Mouse (Mus musculus): Measurements from ENCODE around the gene Gm28729. TPM values are rescaled to one million over a fixed set of nuclear protein-coding genes. Genes with fewer than 3 reads are reported as not detected.
A peak's percentile ranks its signal among the peaks of the same experiment; 100 is the strongest.
"Not testable (repeated sequence)": the region's sequence is repeated elsewhere in the genome, so short reads cannot be mapped to it uniquely, and the experiment has no call there.

The Gm28729 gene
- polyA plus RNA-seq, 1 experiment from 2014 or later = 0.09 TPM

DNA sequence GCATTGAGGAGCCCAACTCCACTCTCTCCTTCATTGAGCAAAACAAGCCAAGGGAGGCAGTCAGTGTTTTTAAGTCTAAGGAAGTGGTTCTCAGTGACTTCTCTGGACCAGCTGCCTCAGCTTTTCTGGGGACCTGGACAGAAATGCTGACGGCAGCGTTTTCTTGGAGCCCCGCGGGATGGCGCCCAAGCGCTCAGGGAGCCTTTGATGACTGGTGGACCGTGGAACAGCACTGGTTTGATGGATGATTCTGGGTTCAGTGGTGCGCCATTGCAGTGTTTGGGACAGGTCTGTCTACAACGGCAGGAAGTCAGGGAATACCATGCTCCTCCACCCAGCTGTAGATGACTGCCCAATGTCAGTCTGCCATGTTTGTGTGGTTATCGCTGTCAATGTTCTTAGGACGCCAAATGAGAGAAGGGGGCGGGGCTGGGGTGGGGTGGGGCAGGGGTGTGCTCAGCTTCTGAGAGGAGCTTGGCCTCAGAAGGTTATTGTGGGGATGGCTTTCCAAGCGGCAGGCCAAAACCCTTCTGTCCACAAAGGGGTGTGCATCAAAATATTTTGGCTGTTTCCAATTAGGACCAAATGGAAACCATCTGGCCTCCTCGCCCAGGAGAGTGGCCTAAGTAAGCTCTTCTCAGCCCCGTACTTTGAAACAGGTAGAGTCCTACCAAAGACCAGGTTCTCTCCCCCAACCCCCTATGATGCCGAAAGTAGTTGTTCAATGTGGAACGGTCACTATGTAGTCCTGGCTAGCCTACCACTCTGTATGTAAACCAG lies 20.8 kb downstream of the Gm28729 start:
- Histone ChIP-seq H3K79me2 (ENCODE audit: inconsistent target) (no peaks in the 10 kb centered on the region), H3K36me3 (ENCODE audit: inconsistent target) (no peaks in the 10 kb centered on the region), H3K27ac (no peak overlapping the region), H3K4me3 (ENCODE audit: inconsistent target) (no peak overlapping the region)
- WGBS (ENCODE audit: missing documents) = 92% methylated on average over 17 of the region's 17 CpGs

DNA sequence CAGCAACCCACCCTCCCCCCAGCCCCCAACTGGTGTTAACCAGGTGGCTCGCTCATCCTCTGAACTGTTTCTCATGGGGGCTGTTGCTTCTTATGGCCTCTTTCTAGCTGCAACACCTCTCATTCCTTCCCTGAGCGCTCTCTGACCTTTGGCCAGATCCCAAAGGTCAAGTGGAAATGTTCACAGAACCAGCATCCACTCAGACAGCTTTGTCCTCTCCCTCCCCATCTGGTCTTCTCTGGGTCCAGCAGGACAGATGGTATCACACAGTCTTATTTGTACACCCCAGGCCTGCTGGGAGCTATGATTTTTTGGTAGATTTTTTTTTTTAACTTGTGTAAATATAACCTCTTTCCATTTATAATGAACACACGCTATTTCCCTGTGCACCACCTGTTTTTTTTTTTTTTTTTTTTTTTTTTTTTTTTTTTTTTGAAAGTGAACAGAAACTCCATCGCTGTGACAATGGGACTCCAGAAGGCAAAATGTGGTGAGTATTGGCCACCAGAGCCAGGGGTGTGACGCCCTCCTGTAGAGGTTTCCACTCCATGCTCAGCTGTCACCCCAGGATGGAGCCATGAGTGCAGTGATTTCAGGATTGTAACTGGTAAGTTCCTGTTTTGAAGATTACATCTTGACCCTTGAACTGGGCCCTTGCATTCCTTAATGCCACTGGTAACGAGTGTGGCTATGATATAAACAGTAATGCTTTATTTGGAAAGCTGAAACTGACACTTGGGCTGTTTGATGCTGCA lies 22.0 kb downstream of the Gm28729 start:
- H3K27ac ChIP-seq = no peak overlapping the region
- H3K36me3 ChIP-seq (ENCODE audit: inconsistent target) = no peaks in the 10 kb centered on the region
- 94% methylated on average over 6 of the region's 6 CpGs for WGBS (ENCODE audit: missing documents)
- H3K79me2 ChIP-seq (ENCODE audit: inconsistent target) = no peaks in the 10 kb centered on the region
- H3K4me3 ChIP-seq (ENCODE audit: inconsistent target) = no peak overlapping the region

- WGBS (ENCODE audit: missing documents) = 68% methylated on average over 7 of the region's 7 CpGs
- H3K79me2 ChIP-seq (ENCODE audit: inconsistent target) = no peaks in the 10 kb centered on the region
- H3K36me3 ChIP-seq (ENCODE audit: inconsistent target) = no peaks in the 10 kb centered on the region
- H3K4me3 ChIP-seq (ENCODE audit: inconsistent target) = no peak overlapping the region
- H3K27ac ChIP-seq = no peak overlapping the region
Observed at GRCm38 (mm10) chr9:96501217-96501616, 23.8 kb downstream of the Gm28729 start.

GRCm38 (mm10) chr9:96493212-96493611 lies 31.9 kb downstream of the Gm28729 start:
- WGBS (ENCODE audit: missing documents) = 81% methylated on average over 3 of the region's 3 CpGs
- no peak overlapping the region for H3K27ac ChIP-seq
- H3K4me3 ChIP-seq (ENCODE audit: inconsistent target) = no peak overlapping the region
- no peaks in the 10 kb centered on the region for H3K79me2 ChIP-seq (ENCODE audit: inconsistent target)
- no peaks in the 10 kb centered on the region for H3K36me3 ChIP-seq (ENCODE audit: inconsistent target)

- H3K36me3 ChIP-seq (ENCODE audit: inconsistent target) = no peaks in the 10 kb centered on the region
- H3K27ac ChIP-seq = no peak overlapping the region
- no peak overlapping the region for H3K4me3 ChIP-seq (ENCODE audit: inconsistent target)
- 43% methylated on average over 12 of the region's 12 CpGs for WGBS (ENCODE audit: missing documents)
- H3K79me2 ChIP-seq (ENCODE audit: inconsistent target) = no peaks in the 10 kb centered on the region
Observed at GRCm38 (mm10) chr9:96491810-96492209, 33.3 kb downstream of the Gm28729 start.

DNA sequence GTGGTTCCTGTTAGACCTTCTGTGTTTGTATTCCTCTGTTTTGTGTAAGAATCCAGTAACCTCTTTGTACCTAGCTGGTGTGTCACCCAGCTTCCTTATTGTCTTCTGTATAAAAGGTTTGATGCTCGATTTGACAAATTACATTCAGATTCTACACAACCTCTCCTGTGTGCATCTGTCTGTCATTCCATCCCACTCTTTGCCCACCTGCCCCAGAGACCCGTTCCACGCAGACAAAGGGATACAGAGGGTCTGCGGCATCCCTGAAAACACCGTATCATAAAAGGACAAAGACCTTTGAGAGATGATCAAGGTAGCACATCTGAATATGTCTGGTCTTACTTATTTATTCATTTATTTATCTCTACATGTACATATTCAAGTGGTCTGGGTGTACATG lies 37.2 kb downstream of the Gm28729 start:
- not testable (repeated sequence) for H3K4me3 ChIP-seq (ENCODE audit: inconsistent target)

GRCm38 (mm10) chr9:96483648-96484047 lies 41.4 kb downstream of the Gm28729 start:
- H3K27ac ChIP-seq = no peak overlapping the region; the same call in 1 of the 2 replicates
- H3K79me2 ChIP-seq (ENCODE audit: inconsistent target) = no peaks in the 10 kb centered on the region
- no peak overlapping the region for H3K4me3 ChIP-seq (ENCODE audit: inconsistent target)
- 57% methylated on average over 2 of the region's 2 CpGs for WGBS (ENCODE audit: missing documents)
- no peaks in the 10 kb centered on the region for H3K36me3 ChIP-seq (ENCODE audit: inconsistent target)

More for the DNA sequence above, 37.2 kb downstream of the Gm28729 start:
- not testable (repeated sequence) for H3K79me2 ChIP-seq (ENCODE audit: inconsistent target); H3K27ac ChIP-seq; H3K36me3 ChIP-seq (ENCODE audit: inconsistent target)
- whole genome bisulfite sequencing (ENCODE audit: missing documents) = 99% methylated on average over 5 of the region's 5 CpGs

GRCm38 (mm10) chr9:96483028-96483427 lies 42.0 kb downstream of the Gm28729 start:
- Histone ChIP-seq H3K36me3 (ENCODE audit: inconsistent target) (no peaks in the 10 kb centered on the region), H3K4me3 (ENCODE audit: inconsistent target) (no peak overlapping the region), H3K27ac (no peak overlapping the region; the same call in 1 of the 2 replicates), H3K79me2 (ENCODE audit: inconsistent target) (no peaks in the 10 kb centered on the region; the same call in 1 of the 2 replicates)
- 97% methylated on average over 3 of the region's 3 CpGs for WGBS (ENCODE audit: missing documents)

DNA sequence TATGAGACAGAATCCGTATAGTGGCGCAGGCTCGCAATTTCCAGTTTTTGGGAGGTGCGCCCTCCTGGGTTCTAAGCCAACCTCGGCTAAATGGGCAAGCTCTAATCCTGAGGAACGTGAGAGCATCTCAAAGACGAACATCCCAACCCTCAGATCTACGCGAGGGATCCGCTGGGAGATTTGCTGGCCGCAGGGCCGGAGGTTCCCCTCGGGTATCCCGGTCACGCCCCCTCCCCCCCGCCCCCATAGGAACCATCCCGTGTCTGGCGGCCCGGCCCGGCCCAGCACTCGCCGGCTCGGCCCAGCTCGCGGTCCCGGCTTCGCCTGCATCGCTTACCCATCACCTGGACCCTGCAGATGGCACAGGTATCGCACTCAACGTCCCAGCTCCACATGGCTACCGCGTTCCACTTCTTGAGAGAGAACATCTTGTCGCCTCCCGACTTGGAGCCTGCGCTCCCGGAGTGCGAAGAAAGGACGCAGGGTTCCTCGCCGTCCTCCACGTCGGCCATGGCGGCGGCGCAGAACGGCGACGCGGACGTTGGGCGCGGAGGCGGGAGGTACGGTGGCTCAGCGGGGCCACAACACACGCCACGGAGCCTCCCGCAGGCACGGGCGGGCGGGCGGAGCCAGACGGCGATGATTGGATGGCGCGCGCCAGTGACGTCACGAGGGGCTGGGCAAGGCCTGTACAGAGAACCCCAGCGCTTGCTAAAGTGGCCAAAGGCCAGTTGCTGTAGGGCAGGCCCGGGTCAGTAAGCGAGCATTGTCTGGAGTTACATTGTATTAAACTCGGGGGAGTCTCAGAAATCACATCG lies 46.8 kb downstream of the Gm28729 start, which contains the start of gene Rnf7:
Rnf7 (minus strand) TSS at position 605 of the 818 bp plus-strand sequence.
- 1% methylated on average over 70 of the region's 74 CpGs for WGBS (ENCODE audit: missing documents)
- H3K27ac ChIP-seq = peak within 1 kb of the TSS; percentile 49
- H3K79me2 ChIP-seq (ENCODE audit: inconsistent target) = peaks cover 47% of the 10 kb centered on the region
- H3K36me3 ChIP-seq (ENCODE audit: inconsistent target) = peaks cover 5% of the 10 kb centered on the region; the same call in 1 of the 2 replicates
- peak within 1 kb of the TSS; percentile 93 for H3K4me3 ChIP-seq (ENCODE audit: inconsistent target)

DNA sequence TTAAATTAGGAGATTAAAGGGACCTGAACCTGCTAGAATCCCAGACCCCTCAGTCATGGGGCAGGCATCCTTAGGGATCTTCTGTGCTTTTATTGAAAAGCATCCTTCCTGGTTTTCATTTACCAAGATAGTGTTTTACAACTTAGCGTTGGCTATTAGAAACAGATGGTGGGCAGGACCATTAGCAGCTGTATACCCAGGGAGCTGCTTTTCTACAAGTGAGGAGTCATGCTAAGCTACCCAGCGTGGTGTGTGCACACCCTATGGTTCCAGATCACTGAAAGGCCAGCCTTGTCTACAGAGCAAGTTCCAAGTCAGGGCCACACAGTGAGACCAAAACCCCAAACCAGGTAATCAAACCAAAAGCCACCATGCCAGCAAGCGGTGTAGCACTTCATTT lies 52.7 kb downstream of the Gm28729 start:
- H3K4me3 ChIP-seq (ENCODE audit: inconsistent target) = no peak overlapping the region
- H3K36me3 ChIP-seq (ENCODE audit: inconsistent target) = peaks cover 12% of the 10 kb centered on the region; the same call in 1 of the 2 replicates
- H3K27ac ChIP-seq = no peak overlapping the region
- H3K79me2 ChIP-seq (ENCODE audit: inconsistent target) = peaks cover 56% of the 10 kb centered on the region
- WGBS (ENCODE audit: missing documents) = 93% methylated on average over 3 of the region's 3 CpGs

GRCm38 (mm10) chr9:96471681-96472080 lies 53.4 kb downstream of the Gm28729 start:
- Histone ChIP-seq H3K36me3 (ENCODE audit: inconsistent target) (peaks cover 12% of the 10 kb centered on the region; the same call in 1 of the 2 replicates), H3K79me2 (ENCODE audit: inconsistent target) (peaks cover 49% of the 10 kb centered on the region)
- H3K4me3 ChIP-seq (ENCODE audit: inconsistent target); H3K27ac ChIP-seq: not testable (repeated sequence)
- WGBS (ENCODE audit: missing documents) = 82% methylated on average over 1 of the region's 4 CpGs

DNA sequence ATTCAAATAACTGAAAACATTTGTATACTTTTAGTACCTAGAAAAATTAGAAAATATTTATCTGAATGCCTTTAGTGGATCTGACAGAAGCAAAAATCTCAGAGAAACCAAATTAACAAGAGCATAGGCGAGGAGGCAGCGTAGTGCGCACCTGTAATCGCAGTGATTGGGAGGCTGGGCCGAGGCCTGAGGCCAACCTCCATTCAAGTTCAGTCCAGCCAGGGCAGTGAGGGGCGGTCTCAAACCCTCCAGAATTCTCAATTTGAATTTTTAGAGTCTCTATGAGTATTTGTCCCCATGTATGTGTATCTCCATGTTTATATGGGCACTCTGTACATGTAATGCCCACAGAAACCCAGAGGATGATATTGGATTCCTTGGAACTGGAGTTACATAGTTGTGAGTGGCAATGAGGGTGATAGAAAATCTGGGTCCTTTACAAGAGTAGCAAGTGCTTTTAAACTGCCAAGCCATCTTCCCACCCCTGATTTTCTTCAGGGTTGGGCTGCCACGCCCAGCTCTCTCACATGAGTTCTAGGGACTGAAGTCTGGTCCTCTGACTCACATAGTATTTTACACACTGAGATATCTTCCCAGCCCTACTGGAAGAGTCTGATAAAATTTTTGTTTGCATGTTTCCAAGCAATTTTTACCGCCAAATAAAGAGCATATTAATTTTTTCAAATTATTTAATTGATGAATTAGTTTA lies 54.6 kb downstream of the Gm28729 start:
- WGBS (ENCODE audit: missing documents) = 98% methylated on average over 8 of the region's 8 CpGs
- Histone ChIP-seq H3K27ac (no peak overlapping the region), H3K36me3 (ENCODE audit: inconsistent target) (peaks cover 12% of the 10 kb centered on the region; the same call in 1 of the 2 replicates), H3K4me3 (ENCODE audit: inconsistent target) (no peak overlapping the region), H3K79me2 (ENCODE audit: inconsistent target) (peaks cover 36% of the 10 kb centered on the region)

GRCm38 (mm10) chr9:96469556-96470265 lies 55.4 kb downstream of the Gm28729 start:
- H3K36me3 ChIP-seq (ENCODE audit: inconsistent target) = peaks cover 12% of the 10 kb centered on the region; the same call in 1 of the 2 replicates
- H3K79me2 ChIP-seq (ENCODE audit: inconsistent target) = peaks cover 29% of the 10 kb centered on the region
- no peak overlapping the region for H3K27ac ChIP-seq
- 92% methylated on average over 7 of the region's 8 CpGs for WGBS (ENCODE audit: missing documents)
- no peak overlapping the region for H3K4me3 ChIP-seq (ENCODE audit: inconsistent target)

All from macrophage (primary cell).